In genomic region chr4:107163756-107164587, GRCm38 (mm10) we compare ENCODE assay signal across 8 mouse cellular contexts. TPM values are rescaled to one million over a fixed set of nuclear protein-coding genes. Genes with fewer than 3 reads are reported as not detected.
DNase-seq lines count a peak whose midpoint lies in the region; ATAC-seq and TF ChIP-seq lines count a peak whose summit lies in the region.

No protein-coding gene starts in this region.

- H3K4me2 ChIP-seq in embryonic facial prominence, embryonic 15.5 days (replicated peaks): no peak overlapping the region
- no peak overlapping the region for H3K4me2 ChIP-seq in liver, embryonic 16.5 days (ENCODE audit: low read depth, low read length)
- no peak overlapping the region for H3K4me2 ChIP-seq in neural tube, embryonic 12.5 days (replicated peaks)
- H3K4me2 ChIP-seq in stomach, embryonic 15.5 days: no peak overlapping the region

- no peaks in the 10 kb centered on the region for H3K9me3 ChIP-seq in embryonic facial prominence, embryonic 15.5 days (replicated peaks)
- no peaks in the 10 kb centered on the region for H3K9me3 ChIP-seq in liver, embryonic 16.5 days (replicated peaks; ENCODE audit: control insufficient read depth, low read length)
- H3K9me3 ChIP-seq in neural tube, embryonic 12.5 days: no peaks in the 10 kb centered on the region
- no peaks in the 10 kb centered on the region for H3K9me3 ChIP-seq in stomach, embryonic 15.5 days

- DNase-seq in heart, postnatal 25 days (ENCODE audit: low spot score): peak; percentile 13
- peak; percentile 70 to 76 for DNase-seq in kidney, postnatal 4 days

- no peak overlapping the region for H3K4me3 ChIP-seq in bone marrow macrophage, adult 2 months (ENCODE audit: insufficient read depth, low read length)
- H3K4me3 ChIP-seq in embryonic facial prominence, embryonic 15.5 days (replicated peaks): no peak overlapping the region
- H3K4me3 ChIP-seq in liver, embryonic 16.5 days (ENCODE audit: low read depth, low read length): no peak overlapping the region
- no peak overlapping the region for H3K4me3 ChIP-seq in neural tube, embryonic 12.5 days
- no peak overlapping the region for H3K4me3 ChIP-seq in stomach, embryonic 15.5 days (replicated peaks)

- 0 out of 2 replicates have a peak, but pooled peaks have one; percentile 19 for TF ChIP-seq CTCF in bone marrow macrophage, adult 2 months (IDR thresholded peaks at IDR 0.05; ENCODE audit: low read depth, low read length)

- H3K27ac ChIP-seq in bone marrow macrophage, adult 2 months (ENCODE audit: insufficient read depth, low read depth, low read length): no peak overlapping the region
- H3K27ac ChIP-seq in embryonic facial prominence, embryonic 15.5 days (replicated peaks): no peak overlapping the region
- H3K27ac ChIP-seq in liver, embryonic 16.5 days (ENCODE audit: low read length): no peak overlapping the region
- H3K27ac ChIP-seq in neural tube, embryonic 12.5 days: no peak overlapping the region
- no peak overlapping the region for H3K27ac ChIP-seq in stomach, embryonic 15.5 days

- TF ChIP-seq POLR2A in bone marrow macrophage, adult 2 months (IDR thresholded peaks at IDR 0.05; ENCODE audit: borderline replicate concordance, low read depth, low read length): no peak

- WGBS in embryonic facial prominence, embryonic 15.5 days: 38% methylated on average over 9 of the region's 9 CpGs
- 47% methylated on average over 9 of the region's 9 CpGs for WGBS in liver, embryonic 16.5 days (ENCODE audit: insufficient replicate concordance)
- 47% methylated on average over 9 of the region's 9 CpGs for WGBS in neural tube, embryonic 12.5 days
- WGBS in stomach, embryonic 15.5 days: 36% methylated on average over 9 of the region's 9 CpGs

- H3K9ac ChIP-seq in embryonic facial prominence, embryonic 15.5 days: no peak overlapping the region
- no peak overlapping the region for H3K9ac ChIP-seq in liver, embryonic 16.5 days (ENCODE audit: low read depth, low read length)
- no peak overlapping the region for H3K9ac ChIP-seq in neural tube, embryonic 12.5 days
- no peak overlapping the region for H3K9ac ChIP-seq in stomach, embryonic 15.5 days

- intact Hi-C loops in heart, postnatal 25 days (cut with DNase I): loop anchor here (1.0 to 5.0 kb wide), 8 partner anchors 97 to 552 kb away; partner anchors contain the start of genes Acot11, Cyb5rl, Mrpl37 and Ssbp3

- no peaks in the 10 kb centered on the region for H3K27me3 ChIP-seq in embryonic facial prominence, embryonic 15.5 days
- no peaks in the 10 kb centered on the region for H3K27me3 ChIP-seq in liver, embryonic 16.5 days (ENCODE audit: control insufficient read depth, insufficient read depth, low read depth, low read length)
- no peaks in the 10 kb centered on the region for H3K27me3 ChIP-seq in neural tube, embryonic 12.5 days (replicated peaks)
- H3K27me3 ChIP-seq in stomach, embryonic 15.5 days (replicated peaks): no peaks in the 10 kb centered on the region

- H3K36me3 ChIP-seq in embryonic facial prominence, embryonic 15.5 days: peaks cover 36% of the 10 kb centered on the region
- H3K36me3 ChIP-seq in liver, embryonic 16.5 days (ENCODE audit: control insufficient read depth, insufficient read depth): peaks cover 7% of the 10 kb centered on the region
- H3K36me3 ChIP-seq in neural tube, embryonic 12.5 days: peaks cover 16% of the 10 kb centered on the region
- H3K36me3 ChIP-seq in stomach, embryonic 15.5 days: 0 out of 2 replicates have a peak, but pooled peaks cover 13% of the 10 kb centered on the region

- ATAC-seq in CD4-positive, CD25-positive, alpha-beta regulatory T cell, adult 4 months: peak; percentile 99
- peak; percentile 77 for ATAC-seq in embryonic facial prominence, embryonic 15.5 days (ENCODE audit: insufficient number of reproducible peaks, low FRiP score, low TSS enrichment, low read depth)
- peak; percentile 30; the same call in 1 of the 2 replicates for ATAC-seq in liver, embryonic 16.5 days (ENCODE audit: low read depth)
- peak; percentile 77 for ATAC-seq in neural tube, embryonic 12.5 days (ENCODE audit: low FRiP score, low read depth)
- ATAC-seq in stomach, embryonic 15.5 days (ENCODE audit: insufficient read depth, low FRiP score, low read depth): peak; percentile 58; the same call in 1 of the 2 replicates

- peaks cover 9% of the 10 kb centered on the region for H3K4me1 ChIP-seq in bone marrow macrophage, adult 2 months (ENCODE audit: control insufficient read depth, insufficient read depth, low read length)
- H3K4me1 ChIP-seq in embryonic facial prominence, embryonic 15.5 days: 0 out of 2 replicates have a peak, but pooled peaks cover 7% of the 10 kb centered on the region
- no peaks in the 10 kb centered on the region for H3K4me1 ChIP-seq in liver, embryonic 16.5 days (ENCODE audit: control insufficient read depth, low read depth, low read length)
- no peaks in the 10 kb centered on the region; the same call in 1 of the 2 replicates for H3K4me1 ChIP-seq in neural tube, embryonic 12.5 days
- H3K4me1 ChIP-seq in stomach, embryonic 15.5 days: no peaks in the 10 kb centered on the region

RNA-seq across cellular contexts. Expression of gene Tmem59, which starts 14.2 kb away (rescaled TPM):
- 100 to 1,000 TPM; 439 to 478 TPM for polyA plus RNA-seq in CD4-positive, CD25-positive, alpha-beta regulatory T cell, adult 4 months (2017; shearing (Covaris generic))
- polyA plus RNA-seq in bone marrow macrophage, adult 2 months (2012; ENCODE audit: insufficient read depth, insufficient read length, missing spikeins): 293 and 296 TPM in 2 replicates
- 583 and 621 TPM in 2 replicates for polyA plus RNA-seq in embryonic facial prominence, embryonic 15.5 days (2015; fragmentation: Nextera tagmentation; extraction: Ambion mirVana)
- 100 to 1,000 TPM; 114 to 137 TPM for total RNA-seq in heart, postnatal 25 days (2021)
- 196 and 197 TPM in 2 replicates for polyA plus RNA-seq in liver, embryonic 16.5 days (2015; fragmentation: Nextera tagmentation; extraction: Ambion mirVana)
- 398 and 399 TPM in 2 replicates for polyA plus RNA-seq in neural tube, embryonic 12.5 days (2016; fragmentation: Nextera tagmentation; extraction: Ambion mirVana)
- 386 and 427 TPM in 2 replicates for polyA plus RNA-seq in stomach, embryonic 15.5 days (2015; fragmentation: Nextera tagmentation; extraction: Ambion mirVana)

RNA-seq across cellular contexts. Expression of gene Tceanc2, which starts 14.9 kb away (rescaled TPM):
- 10 to 100 TPM; 19.4 to 19.8 TPM for polyA plus RNA-seq in CD4-positive, CD25-positive, alpha-beta regulatory T cell, adult 4 months (2017; shearing (Covaris generic))
- 27.9 and 34.4 TPM in 2 replicates for polyA plus RNA-seq in bone marrow macrophage, adult 2 months (2012; ENCODE audit: insufficient read depth, insufficient read length, missing spikeins)
- 22.5 and 24.7 TPM in 2 replicates for polyA plus RNA-seq in embryonic facial prominence, embryonic 15.5 days (2015; fragmentation: Nextera tagmentation; extraction: Ambion mirVana)
- total RNA-seq in heart, postnatal 25 days (2021): 10 to 100 TPM; 10.7 to 14.2 TPM
- polyA plus RNA-seq in liver, embryonic 16.5 days (2015; fragmentation: Nextera tagmentation; extraction: Ambion mirVana): 11.7 and 19.8 TPM in 2 replicates
- 26.9 and 28.8 TPM in 2 replicates for polyA plus RNA-seq in neural tube, embryonic 12.5 days (2016; fragmentation: Nextera tagmentation; extraction: Ambion mirVana)
- 16.4 and 30.4 TPM in 2 replicates for polyA plus RNA-seq in stomach, embryonic 15.5 days (2015; fragmentation: Nextera tagmentation; extraction: Ambion mirVana)

RNA-seq across cellular contexts. Expression of gene Ldlrad1, which starts 45.0 kb away (rescaled TPM):
- under 1 TPM in 1 of 2 experiments, not detected in 1; 0.30 TPM for polyA plus RNA-seq in CD4-positive, CD25-positive, alpha-beta regulatory T cell, adult 4 months (2017; shearing (Covaris generic))
- polyA plus RNA-seq in bone marrow macrophage, adult 2 months (2012; ENCODE audit: insufficient read depth, insufficient read length, missing spikeins): not detected in 2 replicates
- 0.25 TPM in 2 replicates for polyA plus RNA-seq in embryonic facial prominence, embryonic 15.5 days (2015; fragmentation: Nextera tagmentation; extraction: Ambion mirVana)
- total RNA-seq in heart, postnatal 25 days (2021): not detected
- not detected in 2 replicates for polyA plus RNA-seq in liver, embryonic 16.5 days (2015; fragmentation: Nextera tagmentation; extraction: Ambion mirVana)
- polyA plus RNA-seq in neural tube, embryonic 12.5 days (2016; fragmentation: Nextera tagmentation; extraction: Ambion mirVana): not detected in 2 replicates
- not detected in 2 replicates for polyA plus RNA-seq in stomach, embryonic 15.5 days (2015; fragmentation: Nextera tagmentation; extraction: Ambion mirVana)

Comparison
In these comparisons a context has a peak if more than half of its experiments do, and no peak if none do; other contexts are left out.
1. ATAC-seq: peak in every context shown above with its lines; median percentile 99 in CD4-positive, CD25-positive, alpha-beta regulatory T cell, adult 4 months; 77 in embryonic facial prominence, embryonic 15.5 days; 77 in neural tube, embryonic 12.5 days; 58 in stomach, embryonic 15.5 days; 30 in liver, embryonic 16.5 days.